Mouse (Mus musculus) olfactory bulb, adult 2 months (tissue): ENCODE measurements around the gene Erbb4.

ENCODE experiments used
- CTCF ChIP-seq: fragments of 200-500 bp; IDR thresholded peaks from 2 replicates; pipeline ENCODE4 v1.5.1; 2012; ENCODE audit warnings: low read depth, mild to moderate bottlenecking, low read length, moderate library complexity; ENCODE audit not compliant: insufficient read depth
- POLR2A ChIP-seq: fragments of 200-500 bp; IDR thresholded peaks from 2 replicates; pipeline ENCODE4 v1.6.1; 2012; ENCODE audit warnings: mild to moderate bottlenecking, low read depth, low read length, moderate library complexity; ENCODE audit not compliant: insufficient read depth

DNA sequence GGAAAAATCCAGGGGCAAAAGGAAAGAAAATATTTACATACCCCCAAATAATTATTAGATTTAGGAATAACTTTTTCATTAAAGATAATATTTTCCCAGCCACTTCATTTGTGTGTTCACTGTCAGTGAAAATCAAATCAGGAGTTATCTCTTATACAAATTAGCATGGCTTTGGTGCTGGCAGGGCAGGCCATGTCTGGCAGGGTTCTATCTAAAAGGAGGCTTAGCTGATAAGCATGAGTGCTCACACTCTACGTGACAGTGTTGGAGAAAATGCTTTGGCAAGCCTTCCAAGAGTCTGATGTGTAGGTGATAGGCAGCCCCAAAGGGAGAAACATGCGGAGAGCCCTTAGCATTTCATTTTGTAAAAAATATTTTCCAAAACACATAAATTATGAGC is 164.7 kb downstream of the Erbb4 start:
- TF ChIP-seq CTCF (no peak), POLR2A (no peak)
